Mouse (Mus musculus) spleen, adult 2 months (tissue): ENCODE measurements around the gene Cacna2d3.

Experiments used
- CTCF ChIP-seq: fragments of 200-500 bp; IDR thresholded peaks from 2 replicates; pipeline ENCODE4 v1.5.1; 2011; ENCODE audit warnings: mild to moderate bottlenecking, inconsistent platforms; ENCODE audit not compliant: insufficient read depth, insufficient read length, insufficient replicate concordance; ENCODE audit errors: extremely low read depth
- POLR2A ChIP-seq: fragments of 200-500 bp; IDR thresholded peaks from 2 replicates; pipeline ENCODE4 v1.6.1; 2011; ENCODE audit warnings: low read depth, low read length, inconsistent platforms

GRCm38 (mm10) chr14:28864925-28865324 is 856.7 kb downstream of the Cacna2d3 start:
- TF ChIP-seq POLR2A: no peak
- no peak for TF ChIP-seq CTCF
